Mouse (Mus musculus) spleen, adult 2 months (tissue): ENCODE results near the gene Slc25a10.

Experiments used
- CTCF ChIP-seq: fragments of 200-500 bp; IDR thresholded peaks from 2 replicates; pipeline ENCODE4 v1.5.1; 2011; ENCODE audit warnings: mild to moderate bottlenecking, inconsistent platforms; ENCODE audit not compliant: insufficient read depth, insufficient read length, insufficient replicate concordance; ENCODE audit errors: extremely low read depth
- POLR2A ChIP-seq: fragments of 200-500 bp; IDR thresholded peaks from 2 replicates; pipeline ENCODE4 v1.6.1; 2011; ENCODE audit warnings: low read depth, low read length, inconsistent platforms

- TF ChIP-seq CTCF (no peak), POLR2A (no peak)
Measured at GRCm38 (mm10) chr11:120500357-120500756, 8.7 kb downstream of the Slc25a10 start.
